Mouse (Mus musculus): ENCODE measurements around the gene Galnt16. TPM values are rescaled to one million over a fixed set of nuclear protein-coding genes. Genes with fewer than 3 reads are reported as not detected.

Galnt16 gene
- polyA plus RNA-seq, 1 experiment from 2014 or later, result 8.3 TPM

- no peak for ATAC-seq (ENCODE audit: low FRiP score, low TSS enrichment)
- H3K4me1 ChIP-seq (ENCODE audit: insufficient read depth, low read length), result peaks cover 13% of the 10 kb centered on the region
- H3K9me3 ChIP-seq (ENCODE audit: low read length), result no peaks in the 10 kb centered on the region
- no peak overlapping the region for H3K9ac ChIP-seq (replicated peaks; ENCODE audit: low read length)
- H3K4me2 ChIP-seq (replicated peaks; ENCODE audit: low read depth, low read length), result no peak overlapping the region
- no peak overlapping the region for H3K4me3 ChIP-seq (ENCODE audit: low read length)
- H3K27me3 ChIP-seq (ENCODE audit: insufficient read depth, low read length), result no peaks in the 10 kb centered on the region
- H3K36me3 ChIP-seq (ENCODE audit: insufficient read depth, low read length), result no peaks in the 10 kb centered on the region
- WGBS, result 89% methylated on average over 5 of the region's 5 CpGs
- H3K27ac ChIP-seq (ENCODE audit: low read length), result no peak overlapping the region
Observed at GRCm38 (mm10) chr12:80504718-80505117, 13.4 kb upstream of the Galnt16 start.

GRCm38 (mm10) chr12:80507041-80507745 lies 10.9 kb upstream of the Galnt16 start:
- peaks cover 13% of the 10 kb centered on the region for H3K4me1 ChIP-seq (ENCODE audit: insufficient read depth, low read length)
- H3K27ac ChIP-seq (ENCODE audit: low read length), result 0 out of 2 replicates have a peak overlapping the region, but pooled peaks have one; percentile 18
- H3K36me3 ChIP-seq (ENCODE audit: insufficient read depth, low read length), result no peaks in the 10 kb centered on the region
- no peaks in the 10 kb centered on the region for H3K9me3 ChIP-seq (ENCODE audit: low read length)
- WGBS, result 29% methylated on average over 14 of the region's 14 CpGs
- no peak overlapping the region for H3K9ac ChIP-seq (replicated peaks; ENCODE audit: low read length)
- ATAC-seq (ENCODE audit: low FRiP score, low TSS enrichment), result peak; percentile 57
- no peaks in the 10 kb centered on the region for H3K27me3 ChIP-seq (ENCODE audit: insufficient read depth, low read length)
- H3K4me3 ChIP-seq (ENCODE audit: low read length), result no peak overlapping the region
- no peak overlapping the region; the same call in 1 of the 2 replicates for H3K4me2 ChIP-seq (replicated peaks; ENCODE audit: low read depth, low read length)

- peak; percentile 41 for ATAC-seq (ENCODE audit: low FRiP score, low TSS enrichment)
- Histone ChIP-seq H3K4me2 (replicated peaks; ENCODE audit: low read depth, low read length) (peak overlapping the region; percentile 98), H3K27ac (ENCODE audit: low read length) (no peak overlapping the region), H3K4me1 (ENCODE audit: insufficient read depth, low read length) (peaks cover 19% of the 10 kb centered on the region), H3K27me3 (ENCODE audit: insufficient read depth, low read length) (peaks cover 64% of the 10 kb centered on the region), H3K36me3 (ENCODE audit: insufficient read depth, low read length) (no peaks in the 10 kb centered on the region), H3K4me3 (ENCODE audit: low read length) (peak overlapping the region; percentile 60), H3K9ac (replicated peaks; ENCODE audit: low read length) (peak overlapping the region; percentile 60), H3K9me3 (ENCODE audit: low read length) (no peaks in the 10 kb centered on the region)
- WGBS, result 1% methylated on average over 25 of the region's 25 CpGs
Observed at GRCm38 (mm10) chr12:80518393-80518756, 298 bp downstream of the Galnt16 start.

GRCm38 (mm10) chr12:80518757-80519620 lies 912 bp downstream of the Galnt16 start:
- peak; percentile 62 for ATAC-seq (ENCODE audit: low FRiP score, low TSS enrichment)
- H3K4me2 ChIP-seq (replicated peaks; ENCODE audit: low read depth, low read length), result peak overlapping the region; percentile 98
- H3K36me3 ChIP-seq (ENCODE audit: insufficient read depth, low read length), result no peaks in the 10 kb centered on the region
- peaks cover 19% of the 10 kb centered on the region for H3K4me1 ChIP-seq (ENCODE audit: insufficient read depth, low read length)
- no peak overlapping the region for H3K27ac ChIP-seq (ENCODE audit: low read length)
- H3K4me3 ChIP-seq (ENCODE audit: low read length), result peak overlapping the region; percentile 60
- no peaks in the 10 kb centered on the region for H3K9me3 ChIP-seq (ENCODE audit: low read length)
- WGBS, result under 1% methylated on average over 88 of the region's 90 CpGs
- peaks cover 61% of the 10 kb centered on the region for H3K27me3 ChIP-seq (ENCODE audit: insufficient read depth, low read length)
- peak overlapping the region; percentile 60 for H3K9ac ChIP-seq (replicated peaks; ENCODE audit: low read length)

- H3K27me3 ChIP-seq (ENCODE audit: insufficient read depth, low read length), result peaks cover 61% of the 10 kb centered on the region
- H3K4me2 ChIP-seq (replicated peaks; ENCODE audit: low read depth, low read length), result peak overlapping the region; percentile 98
- peaks cover 19% of the 10 kb centered on the region for H3K4me1 ChIP-seq (ENCODE audit: insufficient read depth, low read length)
- H3K4me3 ChIP-seq (ENCODE audit: low read length), result peak overlapping the region; percentile 60
- H3K36me3 ChIP-seq (ENCODE audit: insufficient read depth, low read length), result no peaks in the 10 kb centered on the region
- H3K9ac ChIP-seq (replicated peaks; ENCODE audit: low read length), result peak overlapping the region; percentile 60
- WGBS, result 1% methylated on average over 37 of the region's 43 CpGs
- no peak overlapping the region for H3K27ac ChIP-seq (ENCODE audit: low read length)
- ATAC-seq (ENCODE audit: low FRiP score, low TSS enrichment), result peak; percentile 14; the same call in 1 of the 2 replicates
- no peaks in the 10 kb centered on the region for H3K9me3 ChIP-seq (ENCODE audit: low read length)
Observed at GRCm38 (mm10) chr12:80519621-80520332, 1.7 kb downstream of the Galnt16 start.

- Histone ChIP-seq H3K27me3 (ENCODE audit: insufficient read depth, low read length) (peaks cover 46% of the 10 kb centered on the region), H3K4me1 (ENCODE audit: insufficient read depth, low read length) (peaks cover 19% of the 10 kb centered on the region), H3K36me3 (ENCODE audit: insufficient read depth, low read length) (no peaks in the 10 kb centered on the region), H3K27ac (ENCODE audit: low read length) (peak overlapping the region; percentile 36; the same call in 1 of the 2 replicates), H3K4me3 (ENCODE audit: low read length) (no peak overlapping the region), H3K4me2 (replicated peaks; ENCODE audit: low read depth, low read length) (no peak overlapping the region), H3K9me3 (ENCODE audit: low read length) (no peaks in the 10 kb centered on the region), H3K9ac (replicated peaks; ENCODE audit: low read length) (no peak overlapping the region)
- no peak for ATAC-seq (ENCODE audit: low FRiP score, low TSS enrichment)
- WGBS, result 67% methylated on average over 3 of the region's 3 CpGs
Observed at GRCm38 (mm10) chr12:80522006-80522405, 3.9 kb downstream of the Galnt16 start.

GRCm38 (mm10) chr12:80524276-80524921 lies 6.3 kb downstream of the Galnt16 start:
- peaks cover 24% of the 10 kb centered on the region for H3K27me3 ChIP-seq (ENCODE audit: insufficient read depth, low read length)
- H3K27ac ChIP-seq (ENCODE audit: low read length), result no peak overlapping the region
- no peak overlapping the region for H3K9ac ChIP-seq (replicated peaks; ENCODE audit: low read length)
- no peaks in the 10 kb centered on the region for H3K9me3 ChIP-seq (ENCODE audit: low read length)
- H3K4me3 ChIP-seq (ENCODE audit: low read length), result no peak overlapping the region
- H3K4me1 ChIP-seq (ENCODE audit: insufficient read depth, low read length), result peaks cover 8% of the 10 kb centered on the region
- H3K4me2 ChIP-seq (replicated peaks; ENCODE audit: low read depth, low read length), result no peak overlapping the region
- WGBS, result 31% methylated on average over 12 of the region's 12 CpGs
- ATAC-seq (ENCODE audit: low FRiP score, low TSS enrichment), result no peak
- H3K36me3 ChIP-seq (ENCODE audit: insufficient read depth, low read length), result no peaks in the 10 kb centered on the region

- Histone ChIP-seq H3K9me3 (ENCODE audit: low read length) (no peaks in the 10 kb centered on the region), H3K4me2 (replicated peaks; ENCODE audit: low read depth, low read length) (no peak overlapping the region), H3K27ac (ENCODE audit: low read length) (no peak overlapping the region), H3K36me3 (ENCODE audit: insufficient read depth, low read length) (no peaks in the 10 kb centered on the region), H3K27me3 (ENCODE audit: insufficient read depth, low read length) (peaks cover 13% of the 10 kb centered on the region), H3K4me1 (ENCODE audit: insufficient read depth, low read length) (no peaks in the 10 kb centered on the region), H3K9ac (replicated peaks; ENCODE audit: low read length) (no peak overlapping the region), H3K4me3 (ENCODE audit: low read length) (no peak overlapping the region)
- ATAC-seq (ENCODE audit: low FRiP score, low TSS enrichment), result no peak
- 27% methylated on average over 7 of the region's 7 CpGs for WGBS
Observed at GRCm38 (mm10) chr12:80525513-80525912, 7.4 kb downstream of the Galnt16 start.

- Histone ChIP-seq H3K4me2 (replicated peaks; ENCODE audit: low read depth, low read length) (no peak overlapping the region), H3K9ac (replicated peaks; ENCODE audit: low read length) (no peak overlapping the region), H3K9me3 (ENCODE audit: low read length) (no peaks in the 10 kb centered on the region), H3K4me1 (ENCODE audit: insufficient read depth, low read length) (no peaks in the 10 kb centered on the region), H3K27ac (ENCODE audit: low read length) (no peak overlapping the region), H3K36me3 (ENCODE audit: insufficient read depth, low read length) (no peaks in the 10 kb centered on the region), H3K4me3 (ENCODE audit: low read length) (no peak overlapping the region), H3K27me3 (ENCODE audit: insufficient read depth, low read length) (peaks cover 3% of the 10 kb centered on the region; the same call in 1 of the 2 replicates)
- WGBS, result 91% methylated on average over 2 of the region's 2 CpGs
- ATAC-seq (ENCODE audit: low FRiP score, low TSS enrichment), result no peak
Observed at GRCm38 (mm10) chr12:80526511-80526910, 8.4 kb downstream of the Galnt16 start.

Data from kidney, embryonic 16.5 days (tissue).